Mouse (Mus musculus) 3T3-L1 (cell line): Measurements from ENCODE around the gene Fkbp15.

Experiments
- DNase-seq: peaks from one replicate; pipeline ENCODE4 v3.0.0-alpha.2; 2015; ENCODE audit warnings: low read depth, low spot score

The Fkbp15 gene

DNA sequence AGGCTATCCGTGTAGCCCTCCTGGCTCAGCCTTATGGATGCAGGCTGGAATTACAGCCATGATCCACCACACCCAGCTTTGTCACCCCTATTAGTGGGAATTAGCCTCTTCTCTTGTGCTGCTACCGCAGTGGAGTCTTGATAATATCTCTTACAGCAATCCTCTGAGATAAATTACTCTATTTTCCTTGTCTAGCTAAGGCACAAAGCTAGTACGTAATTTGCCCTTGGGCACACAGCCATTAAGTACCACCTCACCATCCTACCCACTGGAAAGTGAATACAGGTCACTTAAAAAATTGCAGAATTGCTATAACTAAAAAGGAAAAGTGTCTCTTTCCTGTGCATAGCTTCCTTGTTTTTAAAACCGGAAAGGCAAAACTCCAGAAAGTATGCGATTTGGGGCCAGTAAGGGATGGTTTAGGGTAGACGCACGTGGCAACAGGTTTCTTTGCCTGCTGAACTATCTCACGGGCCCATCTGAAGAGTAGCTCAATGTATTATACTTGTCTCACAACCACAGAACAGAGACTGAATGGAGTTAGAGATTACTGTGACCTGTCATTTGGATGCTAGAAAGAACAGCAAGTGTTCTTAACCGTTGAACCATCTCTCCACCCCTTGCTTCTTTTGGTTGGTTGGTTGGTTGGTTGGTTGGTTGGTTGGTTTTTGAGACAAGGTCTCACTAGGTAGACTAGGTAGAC is 12.6 kb upstream of the Fkbp15 start:
- no peak for DNase-seq

- no peak for DNase-seq
These were observed 12.1 kb upstream of the Fkbp15 start for GRCm38 (mm10) chr4:62372410-62372809.

- DNase-seq, result no peak
These were observed 8.7 kb upstream of the Fkbp15 start for GRCm38 (mm10) chr4:62369091-62369490.

DNA sequence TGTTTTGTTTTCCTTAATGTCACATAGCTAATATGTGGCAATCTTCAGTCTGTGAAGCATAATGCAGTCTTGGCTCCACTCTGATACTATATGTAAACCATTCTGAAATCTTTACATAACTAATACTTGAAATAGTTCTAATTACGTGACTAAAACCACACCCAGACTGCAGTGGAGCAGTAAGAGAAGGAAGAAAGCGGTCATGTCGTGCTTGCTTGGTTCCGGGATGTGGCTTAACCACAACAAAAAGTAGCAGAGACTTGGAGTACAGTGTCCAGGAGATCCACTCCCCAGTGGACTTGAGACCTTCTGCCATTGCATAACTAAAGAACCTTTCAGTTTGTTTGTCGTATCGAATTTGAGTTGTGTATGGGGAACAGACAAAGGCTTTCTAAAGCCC is 7.2 kb upstream of the Fkbp15 start:
- no peak for DNase-seq

DNA sequence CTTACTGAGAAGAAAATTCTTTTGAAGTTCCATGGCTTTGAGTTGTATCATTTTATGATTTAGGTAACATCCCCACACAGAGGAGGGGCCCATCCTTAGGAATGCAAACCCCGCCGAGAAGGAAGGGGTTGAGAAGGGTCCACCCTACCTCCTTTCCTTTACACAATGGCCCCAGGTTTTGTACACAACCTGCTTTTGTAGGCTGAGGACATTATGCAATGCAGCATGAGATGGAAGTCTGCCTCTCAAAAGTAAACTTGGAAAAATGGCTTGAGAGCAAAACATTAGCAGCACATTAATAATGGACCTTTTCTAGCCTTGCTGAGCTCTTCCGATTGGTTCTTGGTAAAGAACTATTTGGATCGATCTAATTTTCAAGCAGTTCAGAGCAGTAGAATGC is 5.9 kb upstream of the Fkbp15 start:
- no peak for DNase-seq

DNA sequence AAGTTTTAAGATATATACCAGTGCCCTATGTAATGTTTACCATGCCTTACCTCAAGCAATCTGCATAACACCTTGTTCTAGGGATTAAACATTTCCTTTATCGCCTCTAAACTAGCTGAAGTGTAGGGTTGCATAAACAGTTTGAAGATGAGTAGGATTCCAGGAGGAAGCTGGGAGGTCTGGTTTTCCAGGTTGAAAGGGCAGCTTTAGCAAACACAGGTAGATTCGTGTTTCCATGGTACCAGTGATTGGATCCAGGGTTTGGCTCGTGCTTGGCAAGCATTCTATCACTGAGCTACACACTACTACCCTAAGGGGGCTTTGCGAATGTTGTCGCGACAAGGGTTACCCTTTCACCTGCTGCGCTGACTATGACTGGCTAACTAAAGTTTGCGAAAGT is 4.0 kb upstream of the Fkbp15 start:
- no peak for DNase-seq

GRCm38 (mm10) chr4:62362437-62362836 is 2.1 kb upstream of the Fkbp15 start:
- DNase-seq, result no peak

- DNase-seq, result peak; percentile 10
These were observed 1.6 kb upstream of the Fkbp15 start for GRCm38 (mm10) chr4:62361997-62362396.

GRCm38 (mm10) chr4:62361571-62361970 is 1.2 kb upstream of the Fkbp15 start:
- no peak for DNase-seq

DNA sequence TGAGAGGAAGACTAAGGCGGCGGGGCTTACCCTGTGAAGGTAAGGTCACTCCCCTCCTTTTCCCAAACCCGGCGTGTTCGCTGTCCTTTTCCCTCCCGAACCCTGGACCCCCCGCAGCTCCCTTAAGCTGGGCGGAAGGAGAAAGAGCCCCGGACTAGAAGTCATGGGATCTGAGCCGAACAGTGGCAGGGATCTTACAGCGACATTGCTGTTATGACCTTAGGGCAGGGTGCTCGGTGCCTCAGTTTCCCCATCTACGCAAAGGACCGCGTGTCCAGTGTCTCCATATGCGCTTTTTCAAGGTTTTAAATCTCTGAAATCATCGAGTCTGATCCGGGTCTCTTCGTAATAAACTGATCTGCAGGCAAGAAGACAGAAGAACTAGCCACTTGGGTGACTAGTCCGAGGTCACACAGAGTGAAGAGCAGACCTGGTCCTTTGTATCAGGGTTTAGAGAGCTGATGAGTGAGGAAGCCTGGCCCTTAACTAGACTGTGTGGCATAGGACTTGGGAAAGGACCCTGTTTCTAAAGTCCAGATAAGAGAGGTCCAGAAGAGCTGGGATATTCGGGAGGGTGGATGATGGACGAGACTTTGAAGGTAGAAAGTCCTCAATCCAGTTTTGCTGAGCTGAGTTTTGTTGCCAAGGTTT is 582 bp upstream of the Fkbp15 start:
- peak; percentile 51 for DNase-seq

DNA sequence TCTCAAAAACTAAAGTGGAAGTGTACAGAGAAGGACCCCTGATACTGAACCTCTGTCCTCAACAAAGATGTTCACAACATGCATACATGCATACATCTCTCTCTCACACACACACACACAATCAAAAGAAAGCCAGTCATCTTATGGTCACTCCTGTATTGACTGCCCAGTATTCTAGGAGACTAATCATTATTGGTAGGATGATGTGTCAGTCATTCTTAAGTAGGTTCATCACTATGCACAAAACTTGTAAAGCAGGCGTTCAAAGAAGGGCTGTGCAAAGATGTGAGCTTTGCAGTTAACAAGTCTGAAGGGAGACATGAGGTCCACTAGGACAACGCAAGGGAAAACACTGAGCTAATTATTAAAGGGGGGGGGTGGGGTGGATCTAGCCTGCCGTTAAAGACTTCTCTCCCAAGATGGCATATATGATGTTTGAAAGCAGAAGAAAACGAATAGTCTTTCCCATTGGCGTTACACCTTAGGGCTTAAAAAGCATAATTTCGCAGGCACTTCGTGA is 1.0 kb downstream of the Fkbp15 start:
- DNase-seq, result peak; percentile 39

DNA sequence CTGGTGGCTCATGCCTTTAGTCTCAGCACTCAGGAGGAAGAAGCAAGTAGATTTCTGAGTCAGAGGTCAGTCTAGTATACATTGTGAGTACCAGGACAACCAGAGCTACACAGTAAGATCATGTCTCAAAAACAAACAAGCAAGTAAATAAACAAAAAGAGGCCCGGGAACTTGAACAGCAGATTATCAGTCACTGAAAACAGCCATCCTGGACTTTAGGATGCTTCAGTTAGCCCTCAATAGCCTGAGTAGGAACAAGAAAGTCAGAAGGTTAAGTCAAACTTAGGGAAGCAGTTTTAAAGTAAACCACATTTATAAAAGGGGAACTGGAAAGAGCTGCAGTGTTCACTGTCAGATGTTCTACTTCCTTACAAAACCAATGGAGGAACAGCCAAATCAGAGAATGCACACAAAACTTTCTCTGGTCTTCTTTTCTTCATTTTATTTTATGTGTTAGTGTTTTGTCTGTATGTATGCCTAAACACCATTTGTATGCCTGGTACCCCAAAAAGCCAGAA is 2.7 kb downstream of the Fkbp15 start:
- DNase-seq, result no peak

GRCm38 (mm10) chr4:62349371-62349770 is 11.0 kb downstream of the Fkbp15 start:
- DNase-seq, result peak; percentile 36

DNA sequence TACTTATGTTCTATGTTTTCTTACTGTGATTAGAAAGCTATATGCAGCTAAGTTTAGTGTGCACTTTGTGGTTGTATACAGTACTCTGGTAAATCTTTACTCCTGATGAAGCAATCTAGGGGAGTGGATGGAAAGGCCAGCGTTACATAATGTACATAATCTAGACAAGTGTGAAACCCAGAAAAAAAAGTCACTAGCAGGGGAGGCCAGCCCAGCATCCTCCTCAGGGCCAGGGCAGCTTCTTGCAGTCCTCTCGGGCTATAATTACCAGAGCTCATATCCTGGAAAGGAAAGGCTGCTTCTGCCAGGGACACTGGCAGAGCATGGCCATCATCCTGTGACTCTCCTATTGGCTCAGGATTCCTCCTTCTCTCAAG is 12.0 kb downstream of the Fkbp15 start:
- DNase-seq, result no peak

DNA sequence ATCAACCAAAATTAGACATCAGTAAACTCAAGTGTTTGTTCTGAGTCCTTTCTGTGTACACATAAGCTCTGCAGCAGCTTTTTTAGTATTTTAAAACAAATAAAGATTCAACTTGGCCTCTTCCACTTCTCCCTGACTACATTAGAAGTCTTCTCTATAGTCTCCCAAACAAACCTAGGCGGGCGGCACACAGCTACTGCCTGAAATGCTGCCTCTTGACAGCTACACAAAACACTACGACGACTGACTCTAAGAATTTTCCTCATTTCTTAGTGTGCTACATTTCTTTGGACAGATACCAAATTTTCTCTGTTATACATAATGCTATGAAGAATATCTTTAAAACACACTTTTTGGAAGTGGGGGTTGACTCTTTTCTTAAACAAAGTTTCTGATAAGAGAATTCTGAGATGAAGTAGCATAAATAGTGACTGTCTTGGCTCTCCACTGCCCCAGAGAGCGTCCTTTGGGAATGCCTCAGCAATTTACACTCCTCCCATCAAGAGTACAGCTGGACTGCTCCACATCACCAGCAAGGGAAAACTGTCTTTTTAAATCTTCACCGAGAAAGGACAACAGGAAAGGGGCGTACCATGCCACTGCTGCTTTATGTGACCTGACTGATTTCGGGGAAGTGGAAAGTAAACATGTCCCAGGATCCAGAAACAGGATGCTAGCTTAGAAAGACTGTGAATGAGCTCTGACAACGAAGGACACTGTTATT is 12.6 kb downstream of the Fkbp15 start:
- DNase-seq, result no peak

- DNase-seq, result no peak
These were observed 14.5 kb downstream of the Fkbp15 start for GRCm38 (mm10) chr4:62345827-62346226.

DNA sequence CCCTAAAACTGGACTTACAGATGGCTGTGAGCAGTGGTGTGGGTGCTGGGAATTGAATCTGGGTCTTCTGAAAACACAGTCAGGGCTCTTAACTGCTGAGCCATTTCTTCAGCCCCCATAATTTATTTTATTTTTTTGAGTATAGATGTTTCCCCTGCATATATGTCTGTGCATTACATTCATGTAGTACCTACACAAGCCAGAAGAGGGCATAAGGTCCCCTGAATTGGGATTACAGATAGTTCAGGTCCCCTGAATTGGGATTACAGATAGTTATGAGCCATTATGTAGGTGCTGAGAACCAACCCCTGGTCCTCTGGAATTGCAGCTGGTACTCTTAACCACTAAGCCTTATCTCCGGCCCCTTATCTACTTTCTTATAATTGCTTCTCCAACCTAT is 16.3 kb downstream of the Fkbp15 start:
- peak; percentile 52 for DNase-seq

DNA sequence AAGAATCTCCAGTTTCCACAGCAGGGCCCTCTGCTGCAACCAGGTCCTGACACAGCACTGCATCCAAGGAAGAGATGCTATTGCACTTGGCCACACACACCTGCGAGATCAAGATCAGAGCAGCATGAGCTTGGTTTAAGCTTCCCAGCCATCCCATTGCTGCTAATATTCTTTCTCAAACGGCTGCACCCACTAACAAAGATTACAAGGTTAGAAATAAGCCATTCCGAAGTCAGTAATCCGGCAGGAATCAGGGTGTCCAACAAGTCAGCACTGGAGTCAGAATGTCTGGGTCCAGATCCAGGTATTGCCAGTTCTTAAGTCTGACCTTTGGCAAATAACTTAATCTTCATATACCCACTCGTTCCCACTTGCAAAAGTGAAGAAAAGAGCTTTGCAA is 21.8 kb downstream of the Fkbp15 start:
- no peak for DNase-seq

DNA sequence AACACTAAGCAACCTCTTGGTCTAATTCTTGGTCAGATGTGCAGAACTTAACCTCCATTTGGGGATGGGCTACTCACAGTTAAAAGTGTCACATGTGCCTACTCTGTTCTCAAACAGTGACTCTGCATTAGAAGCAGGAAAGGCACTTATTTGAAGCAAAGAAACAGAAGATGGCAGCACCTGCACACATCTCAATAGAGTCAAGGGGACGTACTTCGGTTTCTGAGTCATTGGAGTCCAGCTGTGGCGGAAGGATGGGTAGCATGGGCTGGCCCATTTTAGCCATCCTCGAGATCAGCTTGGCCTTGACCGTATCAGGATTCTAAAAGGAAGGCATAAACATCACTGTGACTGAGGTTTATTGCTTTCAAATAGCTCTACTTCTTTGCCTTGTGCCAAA is 28.4 kb downstream of the Fkbp15 start:
- peak; percentile 5 for DNase-seq

DNA sequence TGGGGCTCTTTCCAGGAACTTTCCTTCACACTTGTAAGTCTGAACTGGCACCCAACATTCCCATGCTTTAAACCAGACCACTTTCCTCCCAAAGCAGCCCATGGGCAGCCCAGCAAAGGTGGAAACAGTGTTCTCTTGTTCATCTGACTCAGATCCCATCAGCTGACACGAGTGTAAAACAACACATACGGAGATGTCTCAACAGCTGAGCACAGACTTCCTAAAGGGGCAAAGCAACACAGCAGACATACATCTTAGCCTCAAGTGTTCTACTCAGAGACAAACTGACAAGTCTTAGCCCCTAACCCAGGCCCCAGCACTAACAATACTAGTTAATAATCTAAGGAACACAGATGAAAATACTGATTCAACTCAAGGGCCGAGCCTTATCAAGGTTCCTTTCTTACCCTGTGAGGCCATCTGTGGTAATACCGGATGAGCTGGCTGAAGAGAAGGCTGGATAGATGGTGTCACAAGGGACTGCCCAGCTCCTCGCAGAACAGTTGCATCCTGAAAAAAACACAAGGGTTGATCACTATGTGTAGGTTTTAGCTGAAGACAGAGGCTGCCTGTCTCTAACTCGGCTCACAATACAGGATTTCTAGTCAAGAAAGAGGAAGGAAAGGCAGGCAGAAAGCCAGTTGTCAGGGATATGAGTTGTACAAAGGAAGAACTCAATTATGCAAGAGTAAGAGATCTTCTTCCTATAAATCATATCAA is 31.2 kb downstream of the Fkbp15 start:
- no peak for DNase-seq

- DNase-seq, result peak; percentile 10
These were observed 34.2 kb downstream of the Fkbp15 start for GRCm38 (mm10) chr4:62326111-62326510.

DNA sequence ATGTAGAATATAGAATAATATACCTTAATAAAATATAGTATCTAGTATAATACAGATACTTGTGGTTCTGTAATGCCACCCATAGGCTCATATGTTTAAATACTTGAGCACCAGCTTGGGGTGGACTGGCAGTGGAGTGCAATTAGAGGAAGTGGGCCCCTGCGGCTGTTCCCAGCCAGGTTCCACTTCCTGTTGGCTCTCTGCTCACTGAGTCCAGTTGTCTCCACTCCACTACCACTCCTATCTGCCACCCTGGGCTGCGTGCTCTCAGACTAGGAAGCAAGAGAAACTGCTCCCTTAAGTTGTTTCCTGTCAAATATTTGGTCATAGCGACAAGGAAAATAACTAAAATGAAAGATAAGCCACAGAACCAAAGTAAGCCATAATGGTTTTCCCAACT is 37.7 kb downstream of the Fkbp15 start:
- DNase-seq, result no peak
